Mouse (Mus musculus): ENCODE measurements at regions not wholly inside any gene's neighbourhood (a gene's known extent, or its start where the extent isn't known, plus 50 kb on each side); places are given as distances from the start of the nearest gene placed in this dataset.
A peak's percentile ranks its signal among the peaks of the same experiment; 100 is the strongest.

- Histone ChIP-seq H3K4me2 (no peak overlapping the region), H3K4me3 (replicated peaks) (no peak overlapping the region), H3K4me1 (peaks cover 69% of the 10 kb centered on the region), H3K9me3 (no peaks in the 10 kb centered on the region), H3K9ac (no peak overlapping the region), H3K36me3 (no peaks in the 10 kb centered on the region), H3K27me3 (replicated peaks) (no peaks in the 10 kb centered on the region), H3K27ac (peak overlapping the region; percentile 95)
- ATAC-seq (ENCODE audit: insufficient read depth, low FRiP score, low read depth) = no peak
- WGBS = 16% methylated on average over 16 of the region's 16 CpGs
Observed at GRCm38 (mm10) chr17:83954291-83955057, 106.7 kb upstream of the Haao start.

DNA sequence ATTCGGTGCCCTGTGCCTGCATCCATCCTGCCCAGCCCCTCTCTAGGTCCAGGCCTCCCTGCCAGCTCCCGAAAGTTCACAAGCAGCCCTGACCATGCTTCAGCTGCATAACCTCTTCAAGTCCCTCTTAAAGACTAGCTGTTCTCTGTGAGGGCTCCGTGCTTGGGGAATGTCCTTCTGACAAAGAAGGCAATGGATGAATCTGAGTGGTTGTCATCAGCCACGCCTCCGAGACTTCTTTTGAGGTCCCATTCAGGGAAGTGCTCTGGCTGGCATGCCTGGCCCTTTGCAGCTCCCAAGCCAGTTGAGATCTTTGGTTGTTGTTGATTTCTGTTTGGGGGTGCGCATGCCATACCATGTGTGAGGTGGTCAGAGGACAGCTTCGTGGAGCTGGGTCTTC, 105.9 kb upstream of the Haao start:
- H3K36me3 ChIP-seq = no peaks in the 10 kb centered on the region
- no peak overlapping the region for H3K4me2 ChIP-seq
- H3K9me3 ChIP-seq = no peaks in the 10 kb centered on the region
- no peak overlapping the region for H3K9ac ChIP-seq
- H3K27ac ChIP-seq = peak overlapping the region; percentile 95
- no peaks in the 10 kb centered on the region for H3K27me3 ChIP-seq (replicated peaks)
- WGBS = 59% methylated on average over 7 of the region's 7 CpGs
- ATAC-seq (ENCODE audit: insufficient read depth, low FRiP score, low read depth) = no peak
- H3K4me3 ChIP-seq (replicated peaks) = no peak overlapping the region
- peaks cover 61% of the 10 kb centered on the region for H3K4me1 ChIP-seq

DNA sequence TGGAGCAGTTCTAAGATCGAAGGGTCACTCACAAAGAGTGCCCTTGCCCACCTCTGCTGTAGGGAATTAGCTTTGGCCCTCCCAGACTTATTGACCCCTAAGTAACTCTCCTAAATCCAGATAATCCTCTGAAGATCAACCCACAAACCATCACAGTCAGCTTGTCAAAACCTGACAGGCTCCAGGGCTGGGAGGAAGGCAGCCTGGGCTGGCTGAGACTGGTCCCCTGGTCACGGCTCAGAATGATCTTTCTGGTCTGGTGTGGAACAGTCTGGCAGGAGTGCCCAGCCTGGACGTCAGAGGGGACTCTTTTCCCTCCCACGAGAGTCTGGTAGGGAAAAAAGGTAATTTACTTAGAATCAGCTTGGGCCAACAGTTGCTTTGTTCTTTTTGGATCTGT, 99.0 kb upstream of the Haao start:
- Histone ChIP-seq H3K4me3 (replicated peaks) (no peak overlapping the region), H3K4me1 (peaks cover 8% of the 10 kb centered on the region; the same call in 1 of the 2 replicates), H3K4me2 (no peak overlapping the region), H3K36me3 (no peaks in the 10 kb centered on the region), H3K9me3 (no peaks in the 10 kb centered on the region), H3K9ac (no peak overlapping the region), H3K27ac (no peak overlapping the region), H3K27me3 (replicated peaks) (no peaks in the 10 kb centered on the region)
- 37% methylated on average over 4 of the region's 4 CpGs for WGBS
- ATAC-seq (ENCODE audit: insufficient read depth, low FRiP score, low read depth) = no peak

- Histone ChIP-seq H3K9ac (no peak overlapping the region), H3K4me2 (no peak overlapping the region), H3K36me3 (no peaks in the 10 kb centered on the region), H3K27ac (peak overlapping the region; percentile 45; the same call in 1 of the 2 replicates), H3K4me1 (peaks cover 23% of the 10 kb centered on the region), H3K27me3 (replicated peaks) (no peaks in the 10 kb centered on the region), H3K9me3 (no peaks in the 10 kb centered on the region), H3K4me3 (replicated peaks) (no peak overlapping the region)
- no peak for ATAC-seq (ENCODE audit: insufficient read depth, low FRiP score, low read depth)
- 79% methylated on average over 10 of the region's 10 CpGs for WGBS
Observed at GRCm38 (mm10) chr17:83939344-83939743, 91.6 kb upstream of the Haao start.

DNA sequence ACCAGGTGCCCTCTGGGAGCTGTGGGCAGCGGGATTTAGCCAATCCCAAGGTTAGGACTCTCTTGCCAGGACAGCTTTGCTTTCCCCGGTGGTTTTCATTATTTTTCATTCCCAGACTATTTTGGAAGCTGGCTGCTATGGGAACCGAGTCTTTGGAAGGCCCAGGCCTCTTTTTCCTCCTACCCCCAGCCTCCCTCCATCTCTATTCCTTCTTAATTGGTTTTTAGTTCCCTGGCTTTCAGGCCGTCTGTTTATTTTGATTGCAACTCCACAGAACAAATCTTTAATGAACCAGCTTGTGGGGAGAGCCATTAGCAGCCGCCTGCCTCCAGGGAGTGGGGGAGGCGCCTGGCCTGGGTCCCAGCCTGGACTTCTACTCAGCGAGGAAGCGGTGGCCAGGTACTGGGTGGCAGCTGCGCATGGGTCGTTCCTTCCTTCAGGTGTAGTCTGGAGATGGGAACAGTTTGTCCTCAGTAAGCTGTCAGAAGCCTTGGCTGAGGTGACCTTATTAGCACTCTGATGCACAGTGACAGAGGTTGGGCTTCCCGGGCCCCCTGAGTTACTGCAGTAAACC, 91.0 kb upstream of the Haao start:
- no peaks in the 10 kb centered on the region for H3K36me3 ChIP-seq
- H3K4me1 ChIP-seq = peaks cover 23% of the 10 kb centered on the region
- no peak overlapping the region for H3K9ac ChIP-seq
- 41% methylated on average over 11 of the region's 11 CpGs for WGBS
- H3K9me3 ChIP-seq = no peaks in the 10 kb centered on the region
- no peak overlapping the region for H3K4me3 ChIP-seq (replicated peaks)
- H3K27me3 ChIP-seq (replicated peaks) = no peaks in the 10 kb centered on the region
- peak; percentile 54; the same call in 1 of the 2 replicates for ATAC-seq (ENCODE audit: insufficient read depth, low FRiP score, low read depth)
- peak overlapping the region; percentile 51 for H3K27ac ChIP-seq
- no peak overlapping the region for H3K4me2 ChIP-seq

DNA sequence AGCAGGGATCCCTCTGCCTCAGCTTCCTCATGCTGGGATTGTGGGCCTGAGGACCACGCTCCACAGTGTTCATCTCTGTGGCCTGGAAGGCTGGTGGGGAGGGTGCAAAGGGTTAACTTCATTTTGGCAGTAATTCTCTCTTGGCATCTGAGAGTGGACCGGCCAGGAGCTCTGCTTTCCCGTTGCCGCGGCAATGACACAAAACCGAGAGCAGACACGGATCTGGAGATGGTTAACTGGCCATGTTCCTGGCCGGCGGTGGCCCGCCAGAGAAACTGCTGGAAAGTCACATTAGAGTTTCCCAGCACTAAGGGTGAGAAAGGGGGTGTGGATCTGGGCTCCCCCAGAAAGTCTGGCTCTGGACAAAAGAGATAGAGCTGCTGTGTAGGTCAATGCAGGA, 89.8 kb upstream of the Haao start:
- peaks cover 23% of the 10 kb centered on the region for H3K4me1 ChIP-seq
- 35% methylated on average over 10 of the region's 10 CpGs for WGBS
- no peak overlapping the region for H3K27ac ChIP-seq
- H3K4me3 ChIP-seq (replicated peaks) = no peak overlapping the region
- no peaks in the 10 kb centered on the region for H3K36me3 ChIP-seq
- H3K4me2 ChIP-seq = no peak overlapping the region
- H3K9ac ChIP-seq = no peak overlapping the region
- ATAC-seq (ENCODE audit: insufficient read depth, low FRiP score, low read depth) = no peak
- H3K27me3 ChIP-seq (replicated peaks) = no peaks in the 10 kb centered on the region
- H3K9me3 ChIP-seq = no peaks in the 10 kb centered on the region

DNA sequence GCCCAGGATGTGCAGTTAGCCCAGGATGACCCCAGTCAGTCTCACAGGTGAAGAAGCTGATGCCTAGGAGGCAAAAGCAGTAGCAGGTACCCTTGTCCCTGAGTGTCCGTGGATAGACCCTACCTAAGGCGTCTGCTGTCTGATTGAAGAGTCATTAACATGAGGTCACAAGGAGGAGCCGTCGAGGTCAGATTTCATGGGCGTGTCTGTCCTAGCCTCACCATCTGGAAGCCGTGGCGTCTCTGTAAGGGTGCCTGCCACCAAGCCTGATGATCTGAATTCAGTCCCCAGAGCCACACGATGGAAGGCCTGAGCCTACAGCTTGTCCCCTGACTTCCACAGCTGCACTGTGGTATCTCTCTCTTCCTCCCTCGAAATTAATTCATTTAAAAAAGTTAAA, 88.9 kb upstream of the Haao start:
- no peak for ATAC-seq (ENCODE audit: insufficient read depth, low FRiP score, low read depth)
- Histone ChIP-seq H3K27me3 (replicated peaks) (no peaks in the 10 kb centered on the region), H3K27ac (no peak overlapping the region), H3K4me2 (no peak overlapping the region), H3K4me3 (replicated peaks) (no peak overlapping the region), H3K4me1 (peaks cover 23% of the 10 kb centered on the region), H3K9ac (no peak overlapping the region), H3K36me3 (no peaks in the 10 kb centered on the region), H3K9me3 (no peaks in the 10 kb centered on the region)
- 65% methylated on average over 9 of the region's 9 CpGs for WGBS

- Histone ChIP-seq H3K4me1 (peaks cover 23% of the 10 kb centered on the region), H3K9ac (no peak overlapping the region), H3K27me3 (replicated peaks) (no peaks in the 10 kb centered on the region), H3K27ac (no peak overlapping the region), H3K36me3 (no peaks in the 10 kb centered on the region), H3K4me3 (replicated peaks) (no peak overlapping the region), H3K4me2 (no peak overlapping the region), H3K9me3 (no peaks in the 10 kb centered on the region)
- no peak for ATAC-seq (ENCODE audit: insufficient read depth, low FRiP score, low read depth)
- 53% methylated on average over 1 of the region's 1 CpGs for WGBS
Observed at GRCm38 (mm10) chr17:83935969-83936368, 88.2 kb upstream of the Haao start.

- 56% methylated on average over 5 of the region's 5 CpGs for whole genome bisulfite sequencing
- Histone ChIP-seq H3K9me3 (no peaks in the 10 kb centered on the region), H3K36me3 (no peaks in the 10 kb centered on the region), H3K4me2 (no peak overlapping the region), H3K27ac (no peak overlapping the region; the same call in 1 of the 2 replicates), H3K27me3 (replicated peaks) (no peaks in the 10 kb centered on the region), H3K4me3 (replicated peaks) (no peak overlapping the region), H3K4me1 (peaks cover 23% of the 10 kb centered on the region), H3K9ac (no peak overlapping the region)
- ATAC-seq (ENCODE audit: insufficient read depth, low FRiP score, low read depth) = no peak
Observed at GRCm38 (mm10) chr17:83935232-83935631, 87.5 kb upstream of the Haao start.

- no peak overlapping the region for H3K4me2 ChIP-seq
Observed at GRCm38 (mm10) chr17:83933743-83934142, 86.0 kb upstream of the Haao start.

GRCm38 (mm10) chr17:83930401-83930800, 82.6 kb upstream of the Haao start:
- Histone ChIP-seq H3K36me3 (no peaks in the 10 kb centered on the region), H3K9me3 (no peaks in the 10 kb centered on the region), H3K9ac (no peak overlapping the region), H3K4me3 (replicated peaks) (no peak overlapping the region), H3K27me3 (replicated peaks) (no peaks in the 10 kb centered on the region), H3K4me2 (no peak overlapping the region), H3K27ac (no peak overlapping the region), H3K4me1 (0 out of 2 replicates have a peak, but pooled peaks cover 4% of the 10 kb centered on the region)
- no peak for ATAC-seq (ENCODE audit: insufficient read depth, low FRiP score, low read depth)
- 80% methylated on average over 5 of the region's 5 CpGs for WGBS

More at GRCm38 (mm10) chr17:83933743-83934142, 86.0 kb upstream of the Haao start:
- Histone ChIP-seq H3K4me3 (replicated peaks) (no peak overlapping the region), H3K36me3 (no peaks in the 10 kb centered on the region), H3K9me3 (no peaks in the 10 kb centered on the region), H3K27me3 (replicated peaks) (no peaks in the 10 kb centered on the region), H3K27ac (no peak overlapping the region), H3K4me1 (peaks cover 18% of the 10 kb centered on the region), H3K9ac (no peak overlapping the region)
- no peak for ATAC-seq (ENCODE audit: insufficient read depth, low FRiP score, low read depth)
- WGBS = 80% methylated on average over 10 of the region's 10 CpGs

GRCm38 (mm10) chr17:83927749-83928387, 80.1 kb upstream of the Haao start:
- Histone ChIP-seq H3K4me2 (no peak overlapping the region), H3K27me3 (replicated peaks) (no peaks in the 10 kb centered on the region), H3K4me3 (replicated peaks) (no peak overlapping the region), H3K27ac (no peak overlapping the region), H3K9ac (no peak overlapping the region), H3K36me3 (no peaks in the 10 kb centered on the region), H3K9me3 (no peaks in the 10 kb centered on the region), H3K4me1 (0 out of 2 replicates have a peak, but pooled peaks cover 8% of the 10 kb centered on the region)
- WGBS = 68% methylated on average over 6 of the region's 6 CpGs
- no peak for ATAC-seq (ENCODE audit: insufficient read depth, low FRiP score, low read depth)
